Mouse (Mus musculus) lung, embryonic 15.5 days (tissue): ENCODE results near the gene Pard6a. TPM values are rescaled to one million over a fixed set of nuclear protein-coding genes. Genes with fewer than 3 reads are reported as not detected.

Source experiments
- ATAC-seq: fragments of 200-750 bp; cut with Nextera tagmentation; 2 replicates; pipeline ENCODE4 v1.8.0; 2017; ENCODE audit warnings: moderate number of reproducible peaks, borderline replicate concordance; ENCODE audit not compliant: low FRiP score, low TSS enrichment; ENCODE audit errors: extremely low read depth
- H3K27ac ChIP-seq: fragments of 300-500 bp; sonication (generic); 2 replicates; pipeline ENCODE4 v1.5.1; 2015; ENCODE audit warnings: moderate library complexity, mild to moderate bottlenecking, inconsistent platforms
- H3K27me3 ChIP-seq: fragments of 300-500 bp; sonication (generic); 2 replicates; pipeline ENCODE4 v1.6.1; 2015; ENCODE audit warnings: inconsistent platforms
- H3K36me3 ChIP-seq: fragments of 300-500 bp; sonication (generic); 2 replicates; pipeline ENCODE4 v1.6.1; 2015; ENCODE audit warnings: inconsistent platforms
- H3K4me1 ChIP-seq: fragments of 300-500 bp; sonication (generic); 2 replicates; pipeline ENCODE4 v1.6.1; 2015; ENCODE audit warnings: inconsistent platforms
- H3K4me2 ChIP-seq: fragments of 300-500 bp; sonication (generic); 2 replicates; pipeline ENCODE4 v1.6.1; 2015; ENCODE audit warnings: inconsistent platforms, mild to moderate bottlenecking, moderate library complexity
- H3K4me3 ChIP-seq: fragments of 300-500 bp; sonication (generic); 2 replicates; pipeline ENCODE4 v1.5.1; 2015; ENCODE audit warnings: mild to moderate bottlenecking, inconsistent platforms
- H3K9ac ChIP-seq: fragments of 300-500 bp; sonication (generic); 2 replicates; pipeline ENCODE4 v1.6.1; 2015; ENCODE audit warnings: inconsistent platforms
- H3K9me3 ChIP-seq: fragments of 300-500 bp; sonication (generic); 2 replicates; pipeline ENCODE4 v1.6.1; 2016; ENCODE audit warnings: inconsistent platforms
- WGBS: fragments of 180-500 bp; shearing (Covaris S2); methylation state at CpG from one replicate; pipeline ENCODE4 v1.1.7; 2015; 5-methylcytosine and 5-hydroxymethylcytosine counted together
- polyA plus RNA-seq: library from polyadenylated mRNA; unstranded; fragments of >200 nt; fragmentation: Nextera tagmentation; extraction: Ambion mirVana; gene quantifications from 2 replicates; pipeline ENCODE4 v1.2.1, GENCODE M21; 2015

Gene Pard6a
- polyA plus RNA-seq, 1 experiment from 2014 or later = 16.3 TPM

GRCm38 (mm10) chr8:105719637-105720036 lies 18.7 kb downstream of the Pard6a start:
- WGBS = 76% methylated on average over 4 of the region's 4 CpGs
- H3K9me3 ChIP-seq = no peaks in the 10 kb centered on the region
- H3K27ac ChIP-seq = peak overlapping the region; percentile 46; the same call in 1 of the 2 replicates
- no peak for ATAC-seq
- no peaks in the 10 kb centered on the region for H3K27me3 ChIP-seq
- H3K4me2 ChIP-seq = no peak overlapping the region
- H3K4me3 ChIP-seq = no peak overlapping the region
- 0 out of 2 replicates have a peak, but pooled peaks cover 9% of the 10 kb centered on the region for H3K36me3 ChIP-seq
- H3K4me1 ChIP-seq = no peaks in the 10 kb centered on the region
- H3K9ac ChIP-seq = no peak overlapping the region

DNA sequence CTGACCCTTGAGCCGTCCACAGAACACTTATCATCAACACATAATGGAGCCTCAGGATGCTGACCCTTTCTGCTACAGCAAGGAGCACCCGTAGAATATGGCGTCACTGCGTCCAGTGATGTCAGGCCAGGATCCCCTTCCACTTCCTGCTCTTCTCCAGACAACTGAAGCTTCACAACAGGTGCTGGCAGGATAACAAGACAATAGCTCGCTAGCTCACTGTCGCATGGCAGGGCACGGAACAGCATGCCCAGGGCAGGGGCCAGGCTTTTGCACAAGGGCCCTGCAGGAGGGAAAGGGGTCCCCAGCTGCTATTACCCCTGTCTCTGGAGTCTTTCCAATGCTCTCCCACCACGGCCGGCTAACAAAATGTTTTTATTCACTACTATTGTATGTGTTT lies 21.9 kb downstream of the Pard6a start:
- Histone ChIP-seq H3K4me1 (no peaks in the 10 kb centered on the region), H3K27me3 (no peaks in the 10 kb centered on the region), H3K9me3 (no peaks in the 10 kb centered on the region), H3K9ac (no peak overlapping the region), H3K4me2 (no peak overlapping the region), H3K27ac (no peak overlapping the region), H3K36me3 (peaks cover 7% of the 10 kb centered on the region; the same call in 1 of the 2 replicates), H3K4me3 (no peak overlapping the region)
- ATAC-seq = no peak
- WGBS = 84% methylated on average over 9 of the region's 9 CpGs

- no peaks in the 10 kb centered on the region for H3K4me1 ChIP-seq
- no peak overlapping the region for H3K4me2 ChIP-seq
- no peaks in the 10 kb centered on the region for H3K9me3 ChIP-seq
- H3K4me3 ChIP-seq = no peak overlapping the region
- peaks cover 7% of the 10 kb centered on the region; the same call in 1 of the 2 replicates for H3K36me3 ChIP-seq
- ATAC-seq = no peak
- 64% methylated on average over 5 of the region's 5 CpGs for WGBS
- H3K9ac ChIP-seq = no peak overlapping the region
- no peaks in the 10 kb centered on the region for H3K27me3 ChIP-seq
- no peak overlapping the region for H3K27ac ChIP-seq
Observed at GRCm38 (mm10) chr8:105725726-105726125, 24.8 kb downstream of the Pard6a start.

- Histone ChIP-seq H3K4me1 (no peaks in the 10 kb centered on the region), H3K27ac (peak overlapping the region; percentile 58), H3K36me3 (peaks cover 7% of the 10 kb centered on the region; the same call in 1 of the 2 replicates), H3K9me3 (no peaks in the 10 kb centered on the region), H3K9ac (no peak overlapping the region), H3K27me3 (no peaks in the 10 kb centered on the region), H3K4me3 (no peak overlapping the region), H3K4me2 (0 out of 2 replicates have a peak overlapping the region, but pooled peaks have one; percentile 14)
- WGBS = 74% methylated on average over 18 of the region's 18 CpGs
- peak; percentile 84 for ATAC-seq
Observed at GRCm38 (mm10) chr8:105727397-105728124, 26.6 kb downstream of the Pard6a start.

GRCm38 (mm10) chr8:105732186-105732585 lies 31.2 kb downstream of the Pard6a start:
- no peaks in the 10 kb centered on the region for H3K4me1 ChIP-seq
- H3K9ac ChIP-seq = no peak overlapping the region
- H3K27ac ChIP-seq = no peak overlapping the region
- no peaks in the 10 kb centered on the region for H3K36me3 ChIP-seq
- no peak overlapping the region for H3K4me2 ChIP-seq
- 91% methylated on average over 5 of the region's 5 CpGs for WGBS
- no peaks in the 10 kb centered on the region for H3K9me3 ChIP-seq
- ATAC-seq = no peak
- H3K4me3 ChIP-seq = no peak overlapping the region
- no peaks in the 10 kb centered on the region for H3K27me3 ChIP-seq

DNA sequence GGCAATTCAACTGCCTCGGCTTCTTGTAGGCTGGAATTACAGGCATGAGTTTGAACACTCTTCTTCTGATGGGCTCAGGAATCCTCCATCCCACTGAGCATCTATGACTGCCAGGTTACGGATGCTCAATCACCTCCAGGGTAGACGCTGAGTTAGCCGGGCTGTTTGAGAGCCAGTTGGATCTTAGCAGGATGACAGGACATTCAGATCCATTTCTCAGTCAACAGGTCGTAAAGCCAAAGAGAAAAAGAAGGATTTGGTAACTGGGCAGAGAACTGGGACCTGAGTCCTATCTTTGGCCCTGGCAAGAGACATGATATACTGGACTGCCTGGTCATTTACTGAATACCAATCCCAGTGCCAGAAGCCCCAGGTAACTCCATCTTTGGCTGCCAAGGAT lies 38.3 kb downstream of the Pard6a start:
- Histone ChIP-seq H3K27me3 (no peaks in the 10 kb centered on the region), H3K27ac (no peak overlapping the region), H3K9ac (no peak overlapping the region), H3K4me3 (no peak overlapping the region), H3K36me3 (no peaks in the 10 kb centered on the region), H3K4me2 (no peak overlapping the region), H3K9me3 (no peaks in the 10 kb centered on the region), H3K4me1 (no peaks in the 10 kb centered on the region)
- ATAC-seq = no peak
- WGBS = 81% methylated on average over 5 of the region's 5 CpGs

DNA sequence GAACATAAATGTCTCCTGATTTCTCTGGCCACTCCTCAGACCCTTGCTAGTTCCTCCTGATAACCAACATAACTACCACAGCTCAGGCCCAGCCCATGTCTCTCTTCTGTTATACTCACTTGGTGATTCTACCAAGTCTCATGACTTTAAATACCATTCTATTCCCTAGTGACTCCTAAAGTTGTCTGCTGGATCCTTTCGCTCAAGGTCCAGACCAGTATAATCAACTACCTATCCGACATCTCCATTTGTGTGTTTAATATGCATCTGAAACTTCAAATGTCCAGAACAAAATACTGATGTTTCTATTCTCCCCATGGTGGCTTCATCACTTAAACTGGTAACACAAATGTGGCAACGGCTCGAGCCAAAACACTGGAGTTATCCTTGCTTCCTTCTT lies 42.4 kb downstream of the Pard6a start:
- WGBS = 73% methylated on average over 4 of the region's 4 CpGs
- Histone ChIP-seq H3K27me3 (no peaks in the 10 kb centered on the region), H3K4me2 (no peak overlapping the region), H3K36me3 (no peaks in the 10 kb centered on the region), H3K27ac (no peak overlapping the region), H3K9ac (no peak overlapping the region), H3K9me3 (no peaks in the 10 kb centered on the region), H3K4me3 (no peak overlapping the region), H3K4me1 (peaks cover 4% of the 10 kb centered on the region)
- no peak for ATAC-seq

GRCm38 (mm10) chr8:105750606-105751005 lies 49.7 kb downstream of the Pard6a start:
- Histone ChIP-seq H3K9ac (0 out of 2 replicates have a peak overlapping the region, but pooled peaks have one; percentile 13), H3K4me3 (no peak overlapping the region)
- WGBS = 7% methylated on average over 11 of the region's 11 CpGs

More at GRCm38 (mm10) chr8:105750606-105751005, 49.7 kb downstream of the Pard6a start:
- Histone ChIP-seq H3K4me1 (peaks cover 22% of the 10 kb centered on the region), H3K4me2 (peak overlapping the region; percentile 45), H3K27ac (peak overlapping the region; percentile 75), H3K27me3 (no peaks in the 10 kb centered on the region), H3K9me3 (no peaks in the 10 kb centered on the region), H3K36me3 (no peaks in the 10 kb centered on the region)
- peak; percentile 73 for ATAC-seq

Other genes starting within 250 kb of the Pard6a start
- 63.3 and 63.6 TPM in 2 replicates for gene Tppp3, start 229.6 kb upstream of the Pard6a start, polyA plus RNA-seq
- 44.0 and 50.9 TPM in 2 replicates for gene Zdhhc1, start 204.2 kb upstream of the Pard6a start, polyA plus RNA-seq
- gene Hsd11b2, start 182.4 kb upstream of the Pard6a start, polyA plus RNA-seq = 2.6 and 2.8 TPM in 2 replicates
- gene Atp6v0d1, start 135.1 kb upstream of the Pard6a start, polyA plus RNA-seq = 80.8 and 82.1 TPM in 2 replicates
- gene Ripor1, start 95.9 kb upstream of the Pard6a start, polyA plus RNA-seq = 30.6 and 34.1 TPM in 2 replicates
- gene Ctcf, start 64.6 kb upstream of the Pard6a start, polyA plus RNA-seq = 131 and 140 TPM in 2 replicates
- gene Agrp, start 63.8 kb upstream of the Pard6a start, polyA plus RNA-seq = 0.69 and 0.79 TPM in 2 replicates
- 0.77 and 1.4 TPM in 2 replicates for gene Carmil2, start 14.9 kb upstream of the Pard6a start, polyA plus RNA-seq
- gene Acd, start within 50 bp of the Pard6a start, polyA plus RNA-seq = 61.7 and 66.5 TPM in 2 replicates
- gene 4933405L10Rik, start 6.5 kb downstream of the Pard6a start, polyA plus RNA-seq = 0.17 TPM in 1 of 2 replicates, not detected in the other
- gene Enkd1, start 7.1 kb downstream of the Pard6a start, polyA plus RNA-seq = 27.3 and 28.9 TPM in 2 replicates
- 22.5 and 23.5 TPM in 2 replicates for gene Gfod2, start 57.5 kb downstream of the Pard6a start, polyA plus RNA-seq
- 9.9 and 12.0 TPM in 2 replicates for gene Ranbp10, start 126.2 kb downstream of the Pard6a start, polyA plus RNA-seq
- 1.3 and 1.5 TPM in 2 replicates for gene Tsnaxip1, start 126.6 kb downstream of the Pard6a start, polyA plus RNA-seq
- 45.2 and 45.4 TPM in 2 replicates for gene Cenpt, start 152.1 kb downstream of the Pard6a start, polyA plus RNA-seq
- gene Thap11, start 154.0 kb downstream of the Pard6a start, polyA plus RNA-seq = 67.9 and 68.2 TPM in 2 replicates
- gene Nutf2, start 159.4 kb downstream of the Pard6a start, polyA plus RNA-seq = 231 and 277 TPM in 2 replicates
- gene Edc4, start 179.7 kb downstream of the Pard6a start, polyA plus RNA-seq = 46.5 and 50.6 TPM in 2 replicates
- gene Nrn1l, start 192.4 kb downstream of the Pard6a start, polyA plus RNA-seq = 0.77 and 0.93 TPM in 2 replicates
- gene Pskh1, start 199.3 kb downstream of the Pard6a start, polyA plus RNA-seq = 32.0 and 33.0 TPM in 2 replicates
- gene Ctrl, start 232.7 kb downstream of the Pard6a start, polyA plus RNA-seq = 0.86 and 1.0 TPM in 2 replicates
- gene Psmb10, start 237.3 kb downstream of the Pard6a start, polyA plus RNA-seq = 43.9 and 51.7 TPM in 2 replicates
- 1.2 and 1.9 TPM in 2 replicates for gene Lcat, start 242.2 kb downstream of the Pard6a start, polyA plus RNA-seq